Mouse (Mus musculus) CH12.LX (cell line): Measurements from ENCODE around the gene Extl1.

Source experiments
- CTCF ChIP-seq, 2 experiments: IDR thresholded peaks in 1 of 2; conservative IDR thresholded peaks in 1 of 2; 2 replicates each; pipeline ENCODE4 v1.5.1; 2011 to 2012; ENCODE audit warnings: low read depth in 2 of 2, low read length in 2 of 2, improper control_type of control experiment in 1 of 2, inconsistent platforms in 1 of 2, mild to moderate bottlenecking in 1 of 2, moderate library complexity in 1 of 2
- ZC3H11A ChIP-seq: IDR thresholded peaks from 2 replicates; pipeline ENCODE4 v1.6.1; 2012; ENCODE audit warnings: low read depth, mild to moderate bottlenecking, inconsistent platforms, low read length, improper control_type of control experiment

- TF ChIP-seq ZC3H11A (no peak), CTCF (conservative IDR thresholded peaks at IDR 0.05 in 1 of 2, IDR thresholded peaks at IDR 0.05 in 1 of 2; ENCODE audit: low read depth in 2 of 2, low read length in 2 of 2) (no peak)
Measured at GRCm38 (mm10) chr4:134397121-134397520, 13.5 kb upstream of the Extl1 start.
